Mouse (Mus musculus): ENCODE data around the gene 1700008O03Rik. TPM values are rescaled to one million over a fixed set of nuclear protein-coding genes. Genes with fewer than 3 reads are reported as not detected.

1700008O03Rik gene
- polyA plus RNA-seq, 1 experiment from 2014 or later = 0.86 TPM

DNA sequence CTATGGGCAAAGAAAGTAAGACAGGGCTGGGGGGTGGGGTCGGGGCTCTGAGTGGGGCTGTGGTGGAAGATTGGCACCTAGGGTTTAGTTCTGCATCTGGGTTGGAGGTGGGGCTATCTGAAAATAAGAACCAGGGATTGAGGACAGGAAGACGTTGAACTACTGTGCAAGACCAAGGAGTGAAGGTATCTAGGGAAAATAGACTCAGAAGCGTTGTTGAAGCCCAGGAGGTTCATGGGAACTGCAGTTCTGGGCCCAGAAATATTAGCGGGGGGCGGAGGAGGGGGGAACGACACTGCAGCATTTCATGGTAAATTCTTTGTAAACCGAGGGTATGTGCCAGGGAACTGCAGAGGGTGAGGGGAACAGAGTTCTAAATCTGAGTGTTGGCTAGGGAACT is 12.2 kb downstream of the 1700008O03Rik start:
- Histone ChIP-seq H3K9me3 (replicated peaks; ENCODE audit: control insufficient read depth, low read length) (no peaks in the 10 kb centered on the region), H3K4me3 (ENCODE audit: low read depth, low read length) (peak overlapping the region; percentile 57), H3K9ac (ENCODE audit: low read length) (peak overlapping the region; percentile 37; the same call in 1 of the 2 replicates), H3K27ac (ENCODE audit: low read depth, low read length) (no peak overlapping the region), H3K4me1 (ENCODE audit: control insufficient read depth, insufficient read depth, low read length) (peaks cover 7% of the 10 kb centered on the region), H3K27me3 (replicated peaks; ENCODE audit: control insufficient read depth, insufficient read depth, low read length) (no peaks in the 10 kb centered on the region), H3K4me2 (ENCODE audit: low read length) (peak overlapping the region; percentile 80), H3K36me3 (ENCODE audit: control insufficient read depth, insufficient read depth, low read length) (no peaks in the 10 kb centered on the region)
- no peak for DNase-seq (ENCODE audit: low spot score)
- 15% methylated on average over 7 of the region's 7 CpGs for WGBS
- ATAC-seq = peak; percentile 37

GRCm38 (mm10) chr7:44372678-44373077 is 12.9 kb downstream of the 1700008O03Rik start:
- H3K4me3 ChIP-seq (ENCODE audit: low read depth, low read length) = no peak overlapping the region
- H3K4me2 ChIP-seq (ENCODE audit: low read length) = no peak overlapping the region
- no peaks in the 10 kb centered on the region for H3K36me3 ChIP-seq (ENCODE audit: control insufficient read depth, insufficient read depth, low read length)
- H3K9me3 ChIP-seq (replicated peaks; ENCODE audit: control insufficient read depth, low read length) = no peaks in the 10 kb centered on the region
- H3K27ac ChIP-seq (ENCODE audit: low read depth, low read length) = no peak overlapping the region
- DNase-seq (ENCODE audit: low spot score) (no peak), ATAC-seq (no peak)
- no peaks in the 10 kb centered on the region for H3K27me3 ChIP-seq (replicated peaks; ENCODE audit: control insufficient read depth, insufficient read depth, low read length)
- 94% methylated on average over 8 of the region's 8 CpGs for WGBS
- H3K4me1 ChIP-seq (ENCODE audit: control insufficient read depth, insufficient read depth, low read length) = peaks cover 7% of the 10 kb centered on the region
- no peak overlapping the region for H3K9ac ChIP-seq (ENCODE audit: low read length)

- WGBS = 8% methylated on average over 21 of the region's 21 CpGs
- H3K4me3 ChIP-seq (ENCODE audit: low read depth, low read length) = peak overlapping the region; percentile 47
- peak; percentile 28 for DNase-seq (ENCODE audit: low spot score)
- H3K27ac ChIP-seq (ENCODE audit: low read depth, low read length) = peak overlapping the region; percentile 11; the same call in 1 of the 2 replicates
- peak overlapping the region; percentile 67; the same call in 1 of the 2 replicates for H3K9ac ChIP-seq (ENCODE audit: low read length)
- peaks cover 13% of the 10 kb centered on the region for H3K4me1 ChIP-seq (ENCODE audit: control insufficient read depth, insufficient read depth, low read length)
- no peaks in the 10 kb centered on the region for H3K36me3 ChIP-seq (ENCODE audit: control insufficient read depth, insufficient read depth, low read length)
- no peaks in the 10 kb centered on the region for H3K9me3 ChIP-seq (replicated peaks; ENCODE audit: control insufficient read depth, low read length)
- H3K4me2 ChIP-seq (ENCODE audit: low read length) = peak overlapping the region; percentile 90
- H3K27me3 ChIP-seq (replicated peaks; ENCODE audit: control insufficient read depth, insufficient read depth, low read length) = peaks cover 27% of the 10 kb centered on the region
- ATAC-seq = peak; percentile 4
Observed at GRCm38 (mm10) chr7:44360792-44361301, 24.8 kb downstream of the 1700008O03Rik start.

DNA sequence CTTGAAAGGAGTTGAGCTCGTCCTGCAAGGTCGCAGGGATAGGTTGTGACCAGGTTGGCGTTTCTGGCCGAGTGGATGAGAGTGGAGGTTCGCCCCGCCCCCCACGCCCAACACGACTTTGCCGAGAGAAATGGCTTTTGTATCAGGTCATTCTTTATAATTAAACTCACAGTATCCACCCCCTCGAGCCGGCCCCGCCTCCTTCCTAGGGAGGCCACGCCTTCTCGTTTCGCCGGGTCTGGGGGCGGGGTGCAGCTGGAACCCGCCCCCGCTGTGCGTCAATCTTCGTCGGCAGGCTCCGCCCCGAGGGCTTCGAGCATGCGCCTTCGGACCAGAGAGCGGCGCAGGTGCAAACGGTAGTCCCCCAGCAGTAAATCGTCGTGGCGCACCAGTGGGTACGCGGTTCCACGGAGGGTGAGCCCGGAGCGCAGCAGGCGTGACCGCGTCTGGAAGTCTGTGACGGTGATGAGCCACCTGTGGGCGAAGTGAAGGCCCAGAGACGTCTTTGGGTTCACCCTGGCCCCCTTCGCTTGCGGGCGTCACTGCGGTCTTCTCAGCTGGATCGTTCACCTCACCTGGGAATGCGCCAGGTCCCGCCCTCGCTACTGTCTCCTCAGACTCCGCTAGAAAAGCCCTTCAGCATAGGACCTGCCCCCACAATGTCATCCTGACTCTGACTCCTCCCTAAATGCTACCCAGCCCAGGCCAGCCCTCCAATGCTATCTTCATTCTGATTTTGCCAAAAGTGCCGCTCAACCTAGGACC is 25.5 kb downstream of the 1700008O03Rik start:
- DNase-seq (ENCODE audit: low spot score) (peak; percentile 96), ATAC-seq (peak; percentile 83)
- Histone ChIP-seq H3K27me3 (replicated peaks; ENCODE audit: control insufficient read depth, insufficient read depth, low read length) (peaks cover 35% of the 10 kb centered on the region), H3K9ac (ENCODE audit: low read length) (peak overlapping the region; percentile 67), H3K36me3 (ENCODE audit: control insufficient read depth, insufficient read depth, low read length) (no peaks in the 10 kb centered on the region), H3K9me3 (replicated peaks; ENCODE audit: control insufficient read depth, low read length) (no peaks in the 10 kb centered on the region), H3K27ac (ENCODE audit: low read depth, low read length) (peak overlapping the region; percentile 87; the same call in 1 of the 2 replicates), H3K4me1 (ENCODE audit: control insufficient read depth, insufficient read depth, low read length) (peaks cover 13% of the 10 kb centered on the region), H3K4me2 (ENCODE audit: low read length) (peak overlapping the region; percentile 90), H3K4me3 (ENCODE audit: low read depth, low read length) (peak overlapping the region; percentile 47)
- under 1% methylated on average over 54 of the region's 54 CpGs for WGBS

- H3K9me3 ChIP-seq (replicated peaks; ENCODE audit: control insufficient read depth, low read length) = no peaks in the 10 kb centered on the region
- peaks cover 13% of the 10 kb centered on the region for H3K4me1 ChIP-seq (ENCODE audit: control insufficient read depth, insufficient read depth, low read length)
- peaks cover 45% of the 10 kb centered on the region for H3K27me3 ChIP-seq (replicated peaks; ENCODE audit: control insufficient read depth, insufficient read depth, low read length)
- H3K4me2 ChIP-seq (ENCODE audit: low read length) = peak overlapping the region; percentile 90
- 4% methylated on average over 22 of the region's 26 CpGs for WGBS
- DNase-seq (ENCODE audit: low spot score) (peak; percentile 55), ATAC-seq (peak; percentile 30)
- H3K36me3 ChIP-seq (ENCODE audit: control insufficient read depth, insufficient read depth, low read length) = 0 out of 2 replicates have a peak, but pooled peaks cover 3% of the 10 kb centered on the region
- H3K9ac ChIP-seq (ENCODE audit: low read length) = peak overlapping the region; percentile 67
- peak overlapping the region; percentile 87 for H3K27ac ChIP-seq (ENCODE audit: low read depth, low read length)
- H3K4me3 ChIP-seq (ENCODE audit: low read depth, low read length) = peak overlapping the region; percentile 47
Observed at GRCm38 (mm10) chr7:44358886-44359654, 26.6 kb downstream of the 1700008O03Rik start.

DNA sequence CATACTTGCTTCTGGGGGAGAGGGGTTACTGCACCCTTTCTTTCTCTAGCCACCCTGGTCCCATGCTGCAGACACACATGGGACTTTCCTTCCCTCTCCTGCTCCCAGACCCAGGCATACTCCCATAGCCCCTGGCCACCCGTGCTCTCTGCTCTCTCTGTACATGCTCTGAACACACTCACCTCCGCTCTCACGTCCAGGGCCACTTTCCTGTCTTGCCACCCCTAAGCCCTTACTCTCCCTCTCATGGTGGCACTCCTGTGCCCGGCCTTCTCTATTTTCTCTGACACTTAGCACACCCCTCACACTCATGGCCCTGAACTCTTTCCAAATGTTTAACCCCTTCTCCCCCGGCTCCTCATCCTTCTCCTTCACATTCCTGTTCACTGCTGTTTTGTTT is 27.6 kb downstream of the 1700008O03Rik start:
- Histone ChIP-seq H3K36me3 (ENCODE audit: control insufficient read depth, insufficient read depth, low read length) (0 out of 2 replicates have a peak, but pooled peaks cover 6% of the 10 kb centered on the region), H3K4me3 (ENCODE audit: low read depth, low read length) (no peak overlapping the region), H3K27ac (ENCODE audit: low read depth, low read length) (no peak overlapping the region), H3K9ac (ENCODE audit: low read length) (no peak overlapping the region), H3K4me2 (ENCODE audit: low read length) (peak overlapping the region; percentile 12; the same call in 1 of the 2 replicates), H3K9me3 (replicated peaks; ENCODE audit: control insufficient read depth, low read length) (no peaks in the 10 kb centered on the region), H3K4me1 (ENCODE audit: control insufficient read depth, insufficient read depth, low read length) (peaks cover 13% of the 10 kb centered on the region), H3K27me3 (replicated peaks; ENCODE audit: control insufficient read depth, insufficient read depth, low read length) (peaks cover 56% of the 10 kb centered on the region)
- DNase-seq (ENCODE audit: low spot score) = peak; percentile 9
- ATAC-seq = no peak
- WGBS = 9% methylated on average over 5 of the region's 5 CpGs

DNA sequence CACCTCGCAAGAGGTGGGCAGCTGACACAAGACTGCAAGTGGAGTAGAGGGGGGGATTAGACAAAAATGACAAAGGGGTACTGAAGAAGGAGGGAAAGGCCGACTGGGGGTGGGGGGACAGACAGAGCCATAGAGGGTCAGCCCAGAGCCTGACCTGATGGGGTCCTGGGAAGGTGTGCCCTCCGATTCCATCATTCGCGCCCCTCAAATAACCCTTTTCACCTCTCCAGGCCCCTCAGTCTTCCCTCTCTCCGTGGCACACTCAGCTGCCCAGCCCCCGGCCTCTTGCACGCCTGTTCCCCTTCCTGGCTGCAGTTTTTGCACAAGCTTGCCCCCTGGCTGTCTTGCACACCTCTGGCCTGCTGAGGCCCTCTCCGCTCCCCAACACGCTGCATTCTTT is 28.1 kb downstream of the 1700008O03Rik start:
- Histone ChIP-seq H3K27ac (ENCODE audit: low read depth, low read length) (no peak overlapping the region), H3K9ac (ENCODE audit: low read length) (no peak overlapping the region), H3K4me1 (ENCODE audit: control insufficient read depth, insufficient read depth, low read length) (peaks cover 13% of the 10 kb centered on the region), H3K4me2 (ENCODE audit: low read length) (no peak overlapping the region), H3K9me3 (replicated peaks; ENCODE audit: control insufficient read depth, low read length) (no peaks in the 10 kb centered on the region), H3K36me3 (ENCODE audit: control insufficient read depth, insufficient read depth, low read length) (0 out of 2 replicates have a peak, but pooled peaks cover 6% of the 10 kb centered on the region), H3K4me3 (ENCODE audit: low read depth, low read length) (no peak overlapping the region), H3K27me3 (replicated peaks; ENCODE audit: control insufficient read depth, insufficient read depth, low read length) (peaks cover 61% of the 10 kb centered on the region)
- peak; percentile 13 for DNase-seq (ENCODE audit: low spot score)
- WGBS = 15% methylated on average over 5 of the region's 10 CpGs
- ATAC-seq = no peak

GRCm38 (mm10) chr7:44356590-44357481 is 28.8 kb downstream of the 1700008O03Rik start:
- 3% methylated on average over 35 of the region's 35 CpGs for WGBS
- no peaks in the 10 kb centered on the region for H3K9me3 ChIP-seq (replicated peaks; ENCODE audit: control insufficient read depth, low read length)
- peaks cover 13% of the 10 kb centered on the region for H3K4me1 ChIP-seq (ENCODE audit: control insufficient read depth, insufficient read depth, low read length)
- H3K27ac ChIP-seq (ENCODE audit: low read depth, low read length) = no peak overlapping the region
- ATAC-seq (no peak), DNase-seq (ENCODE audit: low spot score) (peak; percentile 29)
- 0 out of 2 replicates have a peak, but pooled peaks cover 6% of the 10 kb centered on the region for H3K36me3 ChIP-seq (ENCODE audit: control insufficient read depth, insufficient read depth, low read length)
- no peak overlapping the region for H3K4me2 ChIP-seq (ENCODE audit: low read length)
- H3K27me3 ChIP-seq (replicated peaks; ENCODE audit: control insufficient read depth, insufficient read depth, low read length) = peaks cover 64% of the 10 kb centered on the region
- H3K9ac ChIP-seq (ENCODE audit: low read length) = peak overlapping the region; percentile 37; the same call in 1 of the 2 replicates
- no peak overlapping the region for H3K4me3 ChIP-seq (ENCODE audit: low read depth, low read length)
